Mouse (Mus musculus) embryonic facial prominence, embryonic 11.5 days (tissue): ENCODE measurements at regions not wholly inside any gene's neighbourhood (a gene's known extent, or its start where the extent isn't known, plus 50 kb on each side); places are given as distances from the start of the nearest gene placed in this dataset.
A peak's percentile ranks its signal among the peaks of the same experiment; 100 is the strongest.

Experiments
- ATAC-seq: fragments of 200-750 bp; cut with Nextera tagmentation; replicated peaks from 2 replicates; pipeline ENCODE4 v1.8.0; 2017; ENCODE audit warnings: low read depth; ENCODE audit not compliant: insufficient number of reproducible peaks, low FRiP score, low TSS enrichment
- DNase-seq: peaks from one replicate; pipeline ENCODE4 v3.0.0-alpha.2; 2015; ENCODE audit warnings: low spot score
- H3K27ac ChIP-seq: fragments of 300-500 bp; sonication (generic); replicated peaks from 2 replicates; pipeline ENCODE4 v1.5.1; 2014; ENCODE audit warnings: mild to moderate bottlenecking, low read depth, low read length, control low read depth
- H3K27me3 ChIP-seq: fragments of 300-500 bp; sonication (generic); 2 replicates; pipeline ENCODE4 v1.6.1; 2014; ENCODE audit warnings: mild to moderate bottlenecking, low read length, moderate library complexity, mixed read lengths; ENCODE audit not compliant: control insufficient read depth, insufficient read depth
- H3K36me3 ChIP-seq: fragments of 300-500 bp; sonication (generic); replicated peaks from 2 replicates; pipeline ENCODE4 v1.6.1; 2014; ENCODE audit warnings: low read depth, mild to moderate bottlenecking, low read length, moderate library complexity, mixed read lengths; ENCODE audit not compliant: control insufficient read depth, insufficient read depth
- H3K4me1 ChIP-seq: fragments of 300-500 bp; sonication (generic); 2 replicates; pipeline ENCODE4 v1.6.1; 2014; ENCODE audit warnings: low read length, mixed read lengths; ENCODE audit not compliant: control insufficient read depth, insufficient read depth
- H3K4me2 ChIP-seq: fragments of 300-500 bp; sonication (generic); 2 replicates; pipeline ENCODE4 v1.6.1; 2014; ENCODE audit warnings: low read depth, mild to moderate bottlenecking, control low read depth, low read length, moderate library complexity
- H3K4me3 ChIP-seq: fragments of 300-500 bp; sonication (generic); 2 replicates; pipeline ENCODE4 v1.5.1; 2014; ENCODE audit warnings: low read depth, low read length, control low read depth
- H3K9ac ChIP-seq: fragments of 300-500 bp; sonication (generic); replicated peaks from 2 replicates; pipeline ENCODE4 v1.6.1; 2014; ENCODE audit warnings: mild to moderate bottlenecking, control low read depth, low read length
- H3K9me3 ChIP-seq: fragments of 300-500 bp; sonication (generic); replicated peaks from 2 replicates; pipeline ENCODE4 v1.6.1; 2016; ENCODE audit warnings: mild to moderate bottlenecking, low read length, inconsistent platforms, mixed read lengths; ENCODE audit not compliant: control insufficient read depth
- WGBS: fragments of 180-500 bp; shearing (Covaris S2); extraction: QIAGEN DNeasy Blood & Tissue Kit; methylation state at CpG from one replicate; pipeline ENCODE4 v1.1.7; 2014; 5-methylcytosine and 5-hydroxymethylcytosine counted together

DNA sequence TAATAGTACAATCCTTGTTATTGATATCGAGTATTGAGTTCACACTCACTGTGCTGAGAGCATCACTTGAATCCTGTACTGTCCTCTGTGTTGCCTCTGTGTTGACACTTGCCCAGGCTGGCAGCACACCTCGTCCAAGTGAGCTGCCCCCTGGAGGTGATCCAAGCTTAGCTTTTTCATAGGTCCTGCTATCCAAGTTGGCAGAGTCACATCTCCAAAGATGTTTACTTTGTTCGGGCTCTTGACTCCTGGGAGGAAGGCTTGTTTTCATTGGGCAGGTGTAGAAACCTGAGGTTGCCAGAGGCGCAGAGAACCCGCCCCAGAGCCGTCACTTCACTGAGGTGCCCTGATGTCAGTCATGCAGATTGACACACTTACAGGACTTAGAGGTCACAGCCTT, 493.9 kb downstream of the Med13l start:
- Histone ChIP-seq H3K36me3 (no peaks in the 10 kb centered on the region), H3K27ac (no peak overlapping the region), H3K4me3 (no peak overlapping the region), H3K4me1 (no peaks in the 10 kb centered on the region; the same call in 1 of the 2 replicates), H3K27me3 (no peaks in the 10 kb centered on the region), H3K4me2 (no peak overlapping the region), H3K9ac (no peak overlapping the region), H3K9me3 (no peaks in the 10 kb centered on the region)
- no peak for ATAC-seq
- WGBS: 56% methylated on average over 6 of the region's 6 CpGs
- no peak for DNase-seq

GRCm38 (mm10) chr5:119055430-119055829, 495.0 kb downstream of the Med13l start:
- DNase-seq: peak; percentile 35
- WGBS: 3% methylated on average over 12 of the region's 12 CpGs
- Histone ChIP-seq H3K27me3 (no peaks in the 10 kb centered on the region), H3K27ac (no peak overlapping the region), H3K9ac (no peak overlapping the region), H3K4me3 (no peak overlapping the region), H3K9me3 (no peaks in the 10 kb centered on the region), H3K36me3 (no peaks in the 10 kb centered on the region), H3K4me1 (no peaks in the 10 kb centered on the region; the same call in 1 of the 2 replicates), H3K4me2 (no peak overlapping the region)
- no peak for ATAC-seq

DNA sequence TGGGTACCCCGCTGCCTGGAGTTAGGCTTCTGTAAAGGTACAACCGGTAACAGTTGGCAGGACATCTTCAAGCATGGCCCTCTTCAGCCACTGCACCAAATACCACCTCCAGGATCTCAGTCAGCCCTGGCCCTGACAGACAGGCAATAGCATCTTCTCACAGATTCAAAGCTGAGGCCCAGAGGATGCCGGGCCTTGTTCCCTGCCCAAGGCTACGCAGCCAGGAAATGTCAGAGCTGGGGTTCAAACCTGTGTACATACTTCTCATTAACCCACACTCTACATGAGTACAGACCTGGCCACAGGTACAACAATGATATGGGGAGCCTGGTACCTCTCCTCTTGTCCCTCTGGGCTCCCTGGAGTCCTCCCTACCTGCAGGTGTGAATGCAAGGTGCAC, 497.3 kb downstream of the Med13l start:
- H3K27ac ChIP-seq: no peak overlapping the region

GRCm38 (mm10) chr5:119058231-119058851, 497.9 kb downstream of the Med13l start:
- H3K4me2 ChIP-seq: no peak overlapping the region
- H3K36me3 ChIP-seq: no peaks in the 10 kb centered on the region
- DNase-seq (peak; percentile 50), ATAC-seq (no peak)
- no peak overlapping the region for H3K27ac ChIP-seq
- no peaks in the 10 kb centered on the region for H3K9me3 ChIP-seq
- H3K9ac ChIP-seq: no peak overlapping the region
- no peaks in the 10 kb centered on the region; the same call in 1 of the 2 replicates for H3K4me1 ChIP-seq
- 25% methylated on average over 10 of the region's 10 CpGs for WGBS
- H3K27me3 ChIP-seq: no peaks in the 10 kb centered on the region
- no peak overlapping the region for H3K4me3 ChIP-seq

More for the DNA sequence above, 497.3 kb downstream of the Med13l start:
- H3K4me3 ChIP-seq: no peak overlapping the region
- no peaks in the 10 kb centered on the region; the same call in 1 of the 2 replicates for H3K4me1 ChIP-seq
- H3K36me3 ChIP-seq: no peaks in the 10 kb centered on the region
- H3K4me2 ChIP-seq: no peak overlapping the region
- no peak for ATAC-seq
- DNase-seq: no peak
- H3K9me3 ChIP-seq: no peaks in the 10 kb centered on the region
- H3K9ac ChIP-seq: no peak overlapping the region
- no peaks in the 10 kb centered on the region for H3K27me3 ChIP-seq
- 69% methylated on average over 4 of the region's 4 CpGs for WGBS

- 74% methylated on average over 2 of the region's 2 CpGs for WGBS
Observed at GRCm38 (mm10) chr5:119059223-119059622, 498.7 kb downstream of the Med13l start.

GRCm38 (mm10) chr5:119060886-119061285, 500.4 kb downstream of the Med13l start:
- 12% methylated on average over 4 of the region's 4 CpGs for WGBS
- H3K4me1 ChIP-seq: no peaks in the 10 kb centered on the region; the same call in 1 of the 2 replicates
- ATAC-seq: no peak

More at GRCm38 (mm10) chr5:119059223-119059622, 498.7 kb downstream of the Med13l start:
- DNase-seq: no peak
- H3K27ac ChIP-seq: no peak overlapping the region
- no peak overlapping the region for H3K4me3 ChIP-seq
- ATAC-seq: no peak
- H3K27me3 ChIP-seq: no peaks in the 10 kb centered on the region
- H3K9ac ChIP-seq: no peak overlapping the region
- H3K4me2 ChIP-seq: no peak overlapping the region
- H3K36me3 ChIP-seq: no peaks in the 10 kb centered on the region
- H3K9me3 ChIP-seq: no peaks in the 10 kb centered on the region
- no peaks in the 10 kb centered on the region; the same call in 1 of the 2 replicates for H3K4me1 ChIP-seq

DNA sequence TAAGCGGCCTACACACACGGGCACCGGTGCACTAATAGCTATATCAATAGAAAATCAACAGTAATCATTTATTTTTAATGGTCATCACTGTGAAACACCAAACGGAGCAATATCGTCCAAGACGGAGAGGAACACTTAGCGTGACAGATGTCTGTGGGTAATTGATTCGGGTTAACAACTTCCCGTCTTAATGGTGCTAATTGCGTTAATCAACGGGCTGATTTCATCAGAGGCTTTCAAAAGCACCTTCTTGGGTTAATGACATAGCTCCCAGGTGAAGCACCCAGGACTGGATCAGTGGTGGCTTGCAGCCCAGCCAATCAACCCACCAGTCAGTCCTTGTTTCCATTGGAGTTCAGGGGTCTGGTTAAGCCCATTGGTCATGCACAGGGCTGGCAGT, 502.0 kb downstream of the Med13l start:
- H3K27me3 ChIP-seq: no peaks in the 10 kb centered on the region
- no peaks in the 10 kb centered on the region for H3K9me3 ChIP-seq
- no peak overlapping the region for H3K4me2 ChIP-seq
- DNase-seq: no peak
- H3K27ac ChIP-seq: no peak overlapping the region
- 87% methylated on average over 11 of the region's 11 CpGs for WGBS
- no peak for ATAC-seq
- H3K4me1 ChIP-seq: no peaks in the 10 kb centered on the region; the same call in 1 of the 2 replicates
- H3K9ac ChIP-seq: no peak overlapping the region
- H3K4me3 ChIP-seq: no peak overlapping the region
- H3K36me3 ChIP-seq: no peaks in the 10 kb centered on the region

More at GRCm38 (mm10) chr5:119060886-119061285, 500.4 kb downstream of the Med13l start:
- Histone ChIP-seq H3K4me3 (no peak overlapping the region), H3K27me3 (no peaks in the 10 kb centered on the region), H3K4me2 (no peak overlapping the region), H3K27ac (no peak overlapping the region), H3K9me3 (no peaks in the 10 kb centered on the region), H3K36me3 (no peaks in the 10 kb centered on the region), H3K9ac (no peak overlapping the region)
- no peak for DNase-seq

- no peaks in the 10 kb centered on the region for H3K36me3 ChIP-seq
- no peaks in the 10 kb centered on the region for H3K9me3 ChIP-seq
- H3K4me1 ChIP-seq: no peaks in the 10 kb centered on the region
- no peak overlapping the region for H3K4me2 ChIP-seq
- ATAC-seq: no peak
- 86% methylated on average over 6 of the region's 6 CpGs for WGBS
- H3K4me3 ChIP-seq: no peak overlapping the region
- H3K27me3 ChIP-seq: no peaks in the 10 kb centered on the region
- DNase-seq: no peak
- H3K9ac ChIP-seq: no peak overlapping the region
- no peak overlapping the region for H3K27ac ChIP-seq
Observed at GRCm38 (mm10) chr5:119066666-119067065, 506.2 kb downstream of the Med13l start.
